Mouse (Mus musculus) neural tube, embryonic 11.5 days (tissue): ENCODE data around the gene Ptprc. TPM values are rescaled to one million over a fixed set of nuclear protein-coding genes. Genes with fewer than 3 reads are reported as not detected.

ENCODE experiments used
- ATAC-seq: fragments of 200-750 bp; cut with Nextera tagmentation; 2 replicates; pipeline ENCODE4 v1.8.0; 2017; ENCODE audit warnings: moderate number of reproducible peaks, mild to moderate bottlenecking, moderate TSS enrichment, moderate library complexity; ENCODE audit not compliant: insufficient read depth, low FRiP score, low TSS enrichment
- DNase-seq: peaks from one replicate; pipeline ENCODE4 v3.0.0-alpha.2; 2015; ENCODE audit warnings: low spot score
- H3K27ac ChIP-seq: fragments of 300-500 bp; sonication (generic); 2 replicates; pipeline ENCODE4 v1.5.1; 2014; ENCODE audit warnings: low read depth, mild to moderate bottlenecking, low read length
- H3K27me3 ChIP-seq: fragments of 300-500 bp; sonication (generic); 2 replicates; pipeline ENCODE4 v1.6.1; 2014; ENCODE audit warnings: mild to moderate bottlenecking, low read length, mixed read lengths; ENCODE audit not compliant: control insufficient read depth, insufficient read depth
- H3K36me3 ChIP-seq: fragments of 300-500 bp; sonication (generic); 2 replicates; pipeline ENCODE4 v1.6.1; 2014; ENCODE audit warnings: mild to moderate bottlenecking, low read length, moderate library complexity, mixed read lengths; ENCODE audit not compliant: control insufficient read depth, insufficient read depth
- H3K4me1 ChIP-seq: fragments of 300-500 bp; sonication (generic); 2 replicates; pipeline ENCODE4 v1.6.1; 2014; ENCODE audit warnings: low read length, mixed read lengths; ENCODE audit not compliant: control insufficient read depth, insufficient read depth
- H3K4me2 ChIP-seq: fragments of 300-500 bp; sonication (generic); 2 replicates; pipeline ENCODE4 v1.6.1; 2014; ENCODE audit warnings: low read depth, mild to moderate bottlenecking, moderate library complexity
- H3K4me3 ChIP-seq: fragments of 300-500 bp; sonication (generic); 2 replicates; pipeline ENCODE4 v1.5.1; 2014; ENCODE audit warnings: low read depth, low read length
- H3K9ac ChIP-seq: fragments of 300-500 bp; sonication (generic); 2 replicates; pipeline ENCODE4 v1.6.1; 2014; ENCODE audit warnings: mild to moderate bottlenecking, low read length
- H3K9me3 ChIP-seq: fragments of 300-500 bp; sonication (generic); 2 replicates; pipeline ENCODE4 v1.6.1; 2016; ENCODE audit warnings: low read length; ENCODE audit not compliant: control insufficient read depth
- WGBS: fragments of 180-500 bp; shearing (Covaris S2); extraction: QIAGEN DNeasy Blood & Tissue Kit; methylation state at CpG from one replicate; pipeline ENCODE4 v1.1.7; 2014; 5-methylcytosine and 5-hydroxymethylcytosine counted together
- polyA plus RNA-seq: library from polyadenylated mRNA; unstranded; fragments of >200 nt; fragmentation: Nextera tagmentation; extraction: Ambion mirVana; gene quantifications from 2 replicates; pipeline ENCODE4 v1.2.1, GENCODE M21; 2014

The Ptprc gene
- polyA plus RNA-seq, 1 experiment from 2014 or later: 1.4 TPM

DNA sequence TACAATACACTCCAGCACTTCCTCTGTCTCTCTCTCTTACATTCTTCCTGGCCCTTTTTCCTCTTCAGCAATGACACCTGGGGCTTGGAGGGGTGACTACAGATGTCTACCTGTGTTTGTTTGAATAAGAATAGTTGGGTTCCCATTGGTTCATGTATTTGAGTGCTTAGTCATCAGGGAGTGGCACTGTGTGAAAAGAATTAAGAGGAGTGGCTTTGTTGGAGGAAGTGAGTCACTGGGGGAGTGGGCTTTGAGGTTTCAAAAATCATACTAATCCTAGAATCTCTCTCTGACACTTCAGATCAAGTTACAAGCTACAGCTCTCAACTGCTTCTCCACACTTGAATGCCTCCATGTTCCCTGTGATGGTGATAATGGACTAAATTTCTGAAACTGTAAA, 4.6 kb upstream of the Ptprc start:
- H3K4me2 ChIP-seq: no peak overlapping the region
- no peak overlapping the region for H3K4me3 ChIP-seq
- H3K27me3 ChIP-seq: no peaks in the 10 kb centered on the region
- no peak for DNase-seq
- no peaks in the 10 kb centered on the region for H3K9me3 ChIP-seq
- no peak overlapping the region for H3K27ac ChIP-seq
- H3K36me3 ChIP-seq: no peaks in the 10 kb centered on the region
- no peak for ATAC-seq
- no peak overlapping the region for H3K9ac ChIP-seq
- no peaks in the 10 kb centered on the region for H3K4me1 ChIP-seq

- H3K27me3 ChIP-seq: no peaks in the 10 kb centered on the region
- no peak overlapping the region for H3K4me3 ChIP-seq
- no peaks in the 10 kb centered on the region for H3K36me3 ChIP-seq
- no peak overlapping the region for H3K9ac ChIP-seq
- H3K27ac ChIP-seq: no peak overlapping the region
- no peaks in the 10 kb centered on the region for H3K4me1 ChIP-seq
- no peak for ATAC-seq
- H3K9me3 ChIP-seq: no peaks in the 10 kb centered on the region
- DNase-seq: no peak
- 88% methylated on average over 9 of the region's 9 CpGs for WGBS
- H3K4me2 ChIP-seq: no peak overlapping the region
Measured at GRCm38 (mm10) chr1:138174705-138175492, 609 bp downstream of the Ptprc start.

GRCm38 (mm10) chr1:138174143-138174542, 1.4 kb downstream of the Ptprc start:
- Histone ChIP-seq H3K4me3 (no peak overlapping the region), H3K9ac (no peak overlapping the region), H3K27ac (no peak overlapping the region), H3K4me2 (no peak overlapping the region), H3K4me1 (no peaks in the 10 kb centered on the region), H3K27me3 (no peaks in the 10 kb centered on the region), H3K9me3 (no peaks in the 10 kb centered on the region), H3K36me3 (no peaks in the 10 kb centered on the region)
- 94% methylated on average over 4 of the region's 4 CpGs for WGBS
- no peak for DNase-seq
- no peak for ATAC-seq

DNA sequence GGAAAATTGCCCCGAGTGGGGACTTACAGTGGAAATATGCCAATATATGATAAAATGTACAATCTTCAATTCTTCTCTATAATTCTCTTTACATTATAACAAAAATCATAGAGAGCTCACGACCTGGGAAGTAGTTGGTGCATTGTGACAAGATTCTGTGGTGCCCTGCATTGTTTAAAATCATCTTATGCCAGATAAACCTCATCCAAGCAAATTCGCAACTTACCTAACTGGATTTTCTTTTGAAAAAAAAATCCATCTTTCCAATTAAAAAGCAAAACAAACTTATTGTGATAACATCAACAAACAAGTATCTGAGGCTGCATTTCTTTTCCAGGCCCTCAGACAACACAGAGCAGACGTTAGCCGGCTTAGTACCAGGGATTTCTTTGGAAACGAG, 1.8 kb downstream of the Ptprc start:
- WGBS: 87% methylated on average over 6 of the region's 6 CpGs
- Histone ChIP-seq H3K36me3 (no peaks in the 10 kb centered on the region), H3K4me3 (no peak overlapping the region), H3K27me3 (no peaks in the 10 kb centered on the region), H3K27ac (no peak overlapping the region), H3K9me3 (no peaks in the 10 kb centered on the region), H3K4me1 (no peaks in the 10 kb centered on the region), H3K9ac (no peak overlapping the region), H3K4me2 (no peak overlapping the region)
- no peak for ATAC-seq
- no peak for DNase-seq

GRCm38 (mm10) chr1:138172547-138172946, 3.0 kb downstream of the Ptprc start:
- H3K9ac ChIP-seq: no peak overlapping the region
- H3K27ac ChIP-seq: no peak overlapping the region
- ATAC-seq (no peak), DNase-seq (no peak)
- no peaks in the 10 kb centered on the region for H3K9me3 ChIP-seq
- H3K36me3 ChIP-seq: no peaks in the 10 kb centered on the region
- 89% methylated on average over 3 of the region's 3 CpGs for WGBS
- H3K4me2 ChIP-seq: no peak overlapping the region
- H3K4me1 ChIP-seq: no peaks in the 10 kb centered on the region
- no peaks in the 10 kb centered on the region for H3K27me3 ChIP-seq
- no peak overlapping the region for H3K4me3 ChIP-seq

DNA sequence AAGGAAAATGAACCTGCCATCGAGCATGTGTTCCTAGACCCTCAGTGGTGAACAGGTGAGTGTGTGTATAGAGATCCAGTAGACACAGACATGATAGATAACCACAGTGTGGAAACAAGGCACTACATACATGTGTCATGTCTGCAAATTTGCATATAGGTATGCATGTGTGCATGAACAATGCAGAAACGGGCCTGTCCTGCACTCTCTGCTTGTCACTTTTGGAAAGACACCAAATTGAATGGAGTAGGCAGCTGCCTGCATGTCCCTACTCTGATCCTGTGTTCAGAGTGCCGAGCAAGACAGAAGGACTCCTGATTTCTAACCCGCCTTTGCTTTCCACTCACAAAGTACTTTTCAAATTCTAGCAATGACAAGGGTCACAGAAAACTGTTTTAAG, 3.4 kb downstream of the Ptprc start:
- Histone ChIP-seq H3K4me3 (no peak overlapping the region), H3K36me3 (no peaks in the 10 kb centered on the region), H3K27me3 (no peaks in the 10 kb centered on the region), H3K4me2 (no peak overlapping the region), H3K27ac (no peak overlapping the region), H3K9me3 (no peaks in the 10 kb centered on the region), H3K4me1 (no peaks in the 10 kb centered on the region), H3K9ac (no peak overlapping the region)
- DNase-seq: no peak
- WGBS: 91% methylated on average over 4 of the region's 4 CpGs
- ATAC-seq: no peak

GRCm38 (mm10) chr1:138166233-138166771, 9.2 kb downstream of the Ptprc start:
- DNase-seq (no peak), ATAC-seq (no peak)
- Histone ChIP-seq H3K9ac (no peak overlapping the region), H3K4me3 (no peak overlapping the region), H3K4me1 (no peaks in the 10 kb centered on the region), H3K27ac (no peak overlapping the region), H3K4me2 (no peak overlapping the region), H3K36me3 (no peaks in the 10 kb centered on the region), H3K27me3 (no peaks in the 10 kb centered on the region), H3K9me3 (no peaks in the 10 kb centered on the region)
- 81% methylated on average over 5 of the region's 5 CpGs for WGBS

DNA sequence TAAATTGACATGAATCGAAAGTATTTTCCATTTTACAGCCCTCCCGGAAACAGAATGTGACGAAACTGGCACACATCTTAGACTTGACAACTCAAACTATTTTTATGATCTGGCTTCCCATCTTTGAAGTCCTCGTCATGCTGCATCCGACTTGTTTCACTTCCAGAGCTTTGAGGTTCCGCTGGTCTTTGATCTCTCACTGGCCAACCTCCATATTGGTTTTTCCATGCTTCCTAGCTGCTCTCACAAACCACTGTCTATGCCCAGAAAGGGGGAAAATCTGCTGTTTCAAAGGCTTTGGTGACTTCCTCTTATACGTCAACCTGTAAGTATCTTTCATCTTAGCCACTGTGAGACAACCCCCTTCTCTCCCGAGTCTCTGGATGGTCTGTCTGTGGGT, 12.9 kb downstream of the Ptprc start:
- Histone ChIP-seq H3K9ac (no peak overlapping the region), H3K4me2 (no peak overlapping the region), H3K4me1 (no peaks in the 10 kb centered on the region), H3K4me3 (no peak overlapping the region), H3K9me3 (no peaks in the 10 kb centered on the region), H3K36me3 (no peaks in the 10 kb centered on the region), H3K27me3 (no peaks in the 10 kb centered on the region), H3K27ac (no peak overlapping the region)
- ATAC-seq: no peak
- DNase-seq: no peak
- WGBS: 85% methylated on average over 8 of the region's 8 CpGs

GRCm38 (mm10) chr1:138158921-138159320, 16.6 kb downstream of the Ptprc start:
- H3K4me2 ChIP-seq: no peak overlapping the region
- H3K4me3 ChIP-seq: no peak overlapping the region
- no peaks in the 10 kb centered on the region for H3K27me3 ChIP-seq
- ATAC-seq (no peak), DNase-seq (no peak)
- WGBS: 73% methylated on average over 2 of the region's 2 CpGs
- no peak overlapping the region for H3K27ac ChIP-seq
- H3K9me3 ChIP-seq: no peaks in the 10 kb centered on the region
- no peaks in the 10 kb centered on the region for H3K36me3 ChIP-seq
- H3K4me1 ChIP-seq: no peaks in the 10 kb centered on the region
- H3K9ac ChIP-seq: no peak overlapping the region
